Mouse (Mus musculus): ENCODE data around the gene Tmem132c.

- TF ChIP-seq CTCF (IDR thresholded peaks at IDR 0.05) (no peak), POLR2A (IDR thresholded peaks at IDR 0.05; ENCODE audit: insufficient read depth, low read depth, low read length) (no peak)
Observed at GRCm38 (mm10) chr5:127293698-127294097, 52.1 kb downstream of the Tmem132c start.

Data from heart, adult 2 months (tissue).